Mouse (Mus musculus) midbrain, postnatal 0 days (tissue): ENCODE results near the gene OR5BS1P. TPM values are rescaled to one million over a fixed set of nuclear protein-coding genes. Genes with fewer than 3 reads are reported as not detected.
"Not testable (repeated sequence)": the region's sequence is repeated elsewhere in the genome, so short reads cannot be mapped to it uniquely, and the experiment has no call there.

Experiments
- ATAC-seq: fragments of 200-750 bp; cut with Nextera tagmentation; 2 replicates; pipeline ENCODE4 v1.8.0; 2017; ENCODE audit warnings: moderate number of reproducible peaks, mild to moderate bottlenecking, moderate TSS enrichment, moderate library complexity; ENCODE audit not compliant: low FRiP score
- DNase-seq: peaks from one replicate; pipeline ENCODE4 v3.0.0-alpha.2; 2015; ENCODE audit warnings: low spot score
- H3K27ac ChIP-seq: fragments of 300-500 bp; sonication (generic); 2 replicates; pipeline ENCODE4 v1.5.1; 2014; ENCODE audit warnings: low read depth, mild to moderate bottlenecking, low read length, mixed read lengths
- H3K27me3 ChIP-seq: fragments of 300-500 bp; sonication (generic); 2 replicates; pipeline ENCODE4 v1.6.1; 2014; ENCODE audit warnings: low read length, control low read depth, mixed read lengths; ENCODE audit not compliant: insufficient read depth
- H3K36me3 ChIP-seq: fragments of 300-500 bp; sonication (generic); 2 replicates; pipeline ENCODE4 v1.6.1; 2014; ENCODE audit warnings: low read length, control low read depth, mixed read lengths; ENCODE audit not compliant: insufficient read depth
- H3K4me1 ChIP-seq: fragments of 300-500 bp; sonication (generic); 2 replicates; pipeline ENCODE4 v1.6.1; 2014; ENCODE audit warnings: mild to moderate bottlenecking, control low read depth, antibody characterized with exemption, low read length, mixed read lengths; ENCODE audit not compliant: insufficient read depth
- H3K4me2 ChIP-seq: fragments of 300-500 bp; sonication (generic); 2 replicates; pipeline ENCODE4 v1.6.1; 2014; ENCODE audit warnings: low read depth, mild to moderate bottlenecking, low read length, mixed read lengths; ENCODE audit not compliant: poor library complexity, severe bottlenecking
- H3K4me3 ChIP-seq: fragments of 300-500 bp; sonication (generic); 2 replicates; pipeline ENCODE4 v1.5.1; 2014; ENCODE audit warnings: low read depth, mild to moderate bottlenecking, low read length, moderate library complexity
- H3K9ac ChIP-seq: fragments of 300-500 bp; sonication (generic); replicated peaks from 2 replicates; pipeline ENCODE4 v1.6.1; 2014; ENCODE audit warnings: mild to moderate bottlenecking, low read length, moderate library complexity, mixed read lengths; ENCODE audit not compliant: poor library complexity, severe bottlenecking
- H3K9me3 ChIP-seq: fragments of 300-500 bp; sonication (generic); 2 replicates; pipeline ENCODE4 v1.6.1; 2016; ENCODE audit warnings: low read length, control low read depth
- CTCF ChIP-seq: IDR thresholded peaks from 2 replicates; pipeline ENCODE4 v1.5.1; 2016; ENCODE audit warnings: antibody characterized with exemption, mild to moderate bottlenecking
- WGBS: fragments of 180-500 bp; shearing (Covaris S2); extraction: QIAGEN DNeasy Blood & Tissue Kit; methylation state at CpG from one replicate; pipeline ENCODE4 v1.1.7; 2014; 5-methylcytosine and 5-hydroxymethylcytosine counted together
- polyA plus RNA-seq: library from polyadenylated mRNA; unstranded; fragments of >200 nt; fragmentation: Nextera tagmentation; extraction: Ambion mirVana; gene quantifications from 2 replicates; pipeline ENCODE4 v1.2.1, GENCODE M21; 2015
- total RNA-seq: library from RNA; depleted of rRNA; stranded (reverse); fragments of >200 nt; gene quantifications from 2 replicates; pipeline ENCODE4 v1.2.3, GENCODE M21; 2014

Gene OR5BS1P
- total and polyA plus RNA-seq, 2 experiments from 2014 or later, result not detected

GRCm38 (mm10) chr15:98514146-98514545 lies 44.5 kb downstream of the OR5BS1P start:
- Histone ChIP-seq H3K9me3 (no peaks in the 10 kb centered on the region), H3K36me3 (peaks cover 9% of the 10 kb centered on the region), H3K9ac (no peak overlapping the region), H3K4me2 (no peak overlapping the region), H3K27ac (no peak overlapping the region), H3K27me3 (no peaks in the 10 kb centered on the region), H3K4me1 (no peaks in the 10 kb centered on the region), H3K4me3 (no peak overlapping the region)
- DNase-seq, result no peak
- no peak for TF ChIP-seq CTCF
- no peak for ATAC-seq
- 85% methylated on average over 8 of the region's 8 CpGs for WGBS

GRCm38 (mm10) chr15:98514845-98515244 lies 45.1 kb downstream of the OR5BS1P start:
- ATAC-seq, H3K4me3 ChIP-seq, DNase-seq, H3K27ac ChIP-seq, H3K4me2 ChIP-seq, H3K4me1 ChIP-seq, H3K9ac ChIP-seq, H3K27me3 ChIP-seq, H3K9me3 ChIP-seq: not testable (repeated sequence)
- peaks cover 13% of the 10 kb centered on the region for H3K36me3 ChIP-seq
- WGBS, result 86% methylated on average over 2 of the region's 2 CpGs

- Histone ChIP-seq H3K9me3 (no peaks in the 10 kb centered on the region), H3K4me2 (no peak overlapping the region), H3K4me1 (no peaks in the 10 kb centered on the region), H3K4me3 (no peak overlapping the region), H3K9ac (no peak overlapping the region), H3K27me3 (no peaks in the 10 kb centered on the region), H3K36me3 (peaks cover 25% of the 10 kb centered on the region), H3K27ac (no peak overlapping the region)
- TF ChIP-seq CTCF, result peak; percentile 89
- peak; percentile 32 for DNase-seq
- ATAC-seq, result no peak
- 71% methylated on average over 16 of the region's 16 CpGs for WGBS
Measured at GRCm38 (mm10) chr15:98517380-98518355, 48.0 kb downstream of the OR5BS1P start.

- no peaks in the 10 kb centered on the region for H3K4me1 ChIP-seq
- ATAC-seq, result no peak
- H3K27ac ChIP-seq, result no peak overlapping the region
- 93% methylated on average over 3 of the region's 3 CpGs for WGBS
- TF ChIP-seq CTCF, result no peak
- no peak overlapping the region for H3K4me3 ChIP-seq
- no peak overlapping the region for H3K9ac ChIP-seq
- H3K4me2 ChIP-seq, result no peak overlapping the region
- no peaks in the 10 kb centered on the region for H3K9me3 ChIP-seq
- H3K27me3 ChIP-seq, result no peaks in the 10 kb centered on the region
- no peak for DNase-seq
- peaks cover 39% of the 10 kb centered on the region for H3K36me3 ChIP-seq
Measured at GRCm38 (mm10) chr15:98521245-98521644, 51.5 kb downstream of the OR5BS1P start.

GRCm38 (mm10) chr15:98526057-98526456 lies 56.4 kb downstream of the OR5BS1P start:
- WGBS, result 72% methylated on average over 5 of the region's 5 CpGs
- Histone ChIP-seq H3K27ac (no peak overlapping the region), H3K9me3 (no peaks in the 10 kb centered on the region), H3K36me3 (peaks cover 49% of the 10 kb centered on the region), H3K4me1 (no peaks in the 10 kb centered on the region), H3K27me3 (no peaks in the 10 kb centered on the region), H3K4me3 (no peak overlapping the region), H3K9ac (no peak overlapping the region), H3K4me2 (no peak overlapping the region)
- no peak for DNase-seq
- TF ChIP-seq CTCF, result no peak
- ATAC-seq, result no peak

- Histone ChIP-seq H3K27me3 (no peaks in the 10 kb centered on the region), H3K9ac (no peak overlapping the region), H3K4me3 (no peak overlapping the region), H3K4me2 (no peak overlapping the region), H3K9me3 (no peaks in the 10 kb centered on the region), H3K27ac (no peak overlapping the region), H3K4me1 (peaks cover 1% of the 10 kb centered on the region; the same call in 1 of the 2 replicates), H3K36me3 (peaks cover 47% of the 10 kb centered on the region)
- WGBS, result 98% methylated on average over 5 of the region's 5 CpGs
- DNase-seq (no peak), ATAC-seq (no peak)
- no peak for TF ChIP-seq CTCF
Measured at GRCm38 (mm10) chr15:98527056-98527771, 57.5 kb downstream of the OR5BS1P start.
